Mouse (Mus musculus) central nervous system, embryonic 11.5 days (tissue): ENCODE measurements around the gene Sprr2a3. TPM values are rescaled to one million over a fixed set of nuclear protein-coding genes. Genes with fewer than 3 reads are reported as not detected.

Source experiments
- polyA plus RNA-seq: library from polyadenylated mRNA; depleted of rRNA; stranded (reverse); fragments of >200 nt; gene quantifications from 2 replicates; pipeline ENCODE4 v1.2.3, GENCODE M21; 2012; rRNA removed

Sprr2a3 gene
- not detected in 2 replicates for polyA plus RNA-seq

DNA sequence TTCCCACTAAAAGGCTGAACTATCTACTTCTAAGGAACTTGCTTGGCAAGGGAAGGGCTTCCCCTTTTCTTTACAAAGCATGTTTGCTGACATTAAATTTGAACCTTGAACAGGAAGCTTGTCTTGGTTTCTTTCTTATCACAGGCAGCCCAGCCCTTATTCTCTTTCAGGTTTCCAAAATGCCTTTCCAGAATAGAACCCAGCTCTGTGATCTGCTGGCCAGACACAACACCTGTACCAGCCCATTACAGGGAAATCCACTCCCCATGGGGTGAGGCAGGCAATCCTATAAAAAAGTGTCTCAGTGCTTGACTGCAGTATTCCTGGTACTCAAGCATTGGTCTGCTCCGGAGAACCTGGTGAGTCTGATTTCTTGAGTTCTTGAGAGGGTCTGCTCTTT is at the start of gene Sprr2a3:
Gene Sprr2a3, plus strand, starts transcription at position 317 of the 400 bp plus-strand sequence.

DNA sequence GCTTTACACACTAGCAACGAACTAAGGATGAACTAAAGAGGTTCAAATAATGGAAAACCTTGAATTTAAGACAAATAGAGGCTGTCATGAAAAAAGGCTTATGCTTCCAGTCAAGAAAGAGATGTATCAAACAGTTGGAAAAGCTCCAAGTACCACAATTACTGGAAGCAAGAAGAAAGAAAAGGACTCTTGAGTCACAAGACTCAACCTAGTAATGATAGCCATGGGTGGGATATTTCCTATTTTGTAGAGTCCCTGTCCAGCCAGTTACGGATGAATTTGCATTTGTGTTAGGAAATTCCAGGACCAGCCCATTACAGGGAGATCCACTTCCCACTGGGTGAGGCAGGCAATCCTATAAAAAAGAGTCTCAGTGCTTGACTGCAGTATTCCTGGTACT is 31.1 kb downstream of the Sprr2a3 start, which contains the start of gene Sprr2b:
Gene Sprr2b, plus strand, starts transcription at position 301 of the 400 bp plus-strand sequence.

DNA sequence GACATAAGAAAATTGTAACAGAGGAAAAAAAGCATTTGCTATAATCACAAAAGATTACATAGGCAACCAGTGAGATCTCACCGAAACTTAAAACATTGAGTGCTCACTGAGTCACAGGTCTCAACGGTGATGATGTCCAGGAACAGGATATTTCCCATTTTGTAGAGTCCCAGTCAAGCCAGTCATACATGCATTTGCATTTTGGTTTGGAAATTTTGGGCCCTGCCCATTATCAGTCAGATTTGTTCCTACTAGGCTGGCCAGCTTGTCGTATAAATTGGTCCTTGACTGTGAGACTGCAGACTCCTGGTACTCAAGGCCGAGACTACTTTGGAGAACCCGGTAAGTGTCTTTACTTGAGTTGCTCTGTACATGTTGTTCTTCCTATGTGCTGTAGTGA is 53.6 kb downstream of the Sprr2a3 start, which contains the start of gene Sprr2d:
Gene Sprr2d, plus strand, starts transcription at position 301 of the 400 bp plus-strand sequence.

Other genes with a start within 250 kb of the Sprr2a3 start
- gene Lor, start 202.3 kb upstream of the Sprr2a3 start, polyA plus RNA-seq, result 1.6 and 2.8 TPM in 2 replicates
- gene Prr9, start 161.5 kb upstream of the Sprr2a3 start, polyA plus RNA-seq, result not detected in 2 replicates
- gene Lelp1, start 142.7 kb upstream of the Sprr2a3 start, polyA plus RNA-seq, result not detected in 2 replicates
- gene Sprr2a1, start 69.6 kb upstream of the Sprr2a3 start, polyA plus RNA-seq, result 0.02 TPM in 1 of 2 replicates, not detected in the other
- gene Sprr2a2, start 69.5 kb upstream of the Sprr2a3 start, polyA plus RNA-seq, result 1.4 and 1.5 TPM in 2 replicates
- gene Sprr2b, start 31.2 kb downstream of the Sprr2a3 start, polyA plus RNA-seq, result not detected in 2 replicates
- gene Sprr2d, start 53.7 kb downstream of the Sprr2a3 start, polyA plus RNA-seq, result not detected in 2 replicates
- gene Sprr2e, start 66.7 kb downstream of the Sprr2a3 start, polyA plus RNA-seq, result not detected in 2 replicates
- gene Sprr2f, start 79.8 kb downstream of the Sprr2a3 start, polyA plus RNA-seq, result not detected in 2 replicates
- not detected in 2 replicates for gene Sprr2h, start 100.3 kb downstream of the Sprr2a3 start, polyA plus RNA-seq
- not detected in 2 replicates for gene Sprr2i, start 122.6 kb downstream of the Sprr2a3 start, polyA plus RNA-seq
- gene Sprr2j-ps, start 132.7 kb downstream of the Sprr2a3 start, polyA plus RNA-seq, result not detected in 2 replicates
- gene Gm9774, start 144.0 kb downstream of the Sprr2a3 start, polyA plus RNA-seq, result 2.8 and 5.1 TPM in 2 replicates
- not detected in 2 replicates for gene Sprr2k, start 147.2 kb downstream of the Sprr2a3 start, polyA plus RNA-seq
- gene Sprr1b, start 153.4 kb downstream of the Sprr2a3 start, polyA plus RNA-seq, result not detected in 2 replicates
- gene Sprr3, start 173.3 kb downstream of the Sprr2a3 start, polyA plus RNA-seq, result not detected in 2 replicates
- 0.08 and 0.10 TPM in 2 replicates for gene Sprr1a, start 200.5 kb downstream of the Sprr2a3 start, polyA plus RNA-seq
- gene Sprr4, start 215.1 kb downstream of the Sprr2a3 start, polyA plus RNA-seq, result not detected in 2 replicates
- gene 2310046K23Rik, start 249.1 kb downstream of the Sprr2a3 start, polyA plus RNA-seq, result not detected in 2 replicates